Mouse (Mus musculus): Measurements from ENCODE around the gene Stum. TPM values are rescaled to one million over a fixed set of nuclear protein-coding genes. Genes with fewer than 3 reads are reported as not detected.
A peak's percentile ranks its signal among the peaks of the same experiment; 100 is the strongest.

Stum gene
- total and polyA plus RNA-seq, 3 experiments: 0.42 to 0.61 (median 0.51) TPM

- H3K4me1 ChIP-seq (ENCODE audit: control insufficient read depth in 1 of 2, insufficient read depth in 2 of 2): peaks cover 52 to 96% of the 10 kb centered on the region in 2 experiments
- no peaks in the 10 kb centered on the region for H3K27me3 ChIP-seq (replicated peaks)
- no peaks in the 10 kb centered on the region for H3K79me2 ChIP-seq (replicated peaks; ENCODE audit: control insufficient read depth, extremely low read depth, insufficient read depth, poor library complexity, severe bottlenecking)
- TF ChIP-seq MXI1 (IDR thresholded peaks at IDR 0.05; ENCODE audit: low read depth, low read length) (no peak), RCOR1 (conservative IDR thresholded peaks at IDR 0.05; ENCODE audit: low read depth, low read length) (no peak), IRF4 (IDR thresholded peaks at IDR 0.05; ENCODE audit: low read depth, low read length) (no peak), KAT2A (IDR thresholded peaks at IDR 0.05; ENCODE audit: insufficient replicate concordance, low read length) (no peak), ELF1 (IDR thresholded peaks at IDR 0.05; ENCODE audit: low read depth, low read length) (no peak), PAX5 (IDR thresholded peaks at IDR 0.05; ENCODE audit: low read length) (no peak), HCFC1 (IDR thresholded peaks at IDR 0.05; ENCODE audit: low read depth, low read length) (no peak), MAX (IDR thresholded peaks at IDR 0.05; ENCODE audit: low read length) (0 out of 2 replicates have a peak, but pooled peaks have one; percentile 6), MEF2A (IDR thresholded peaks at IDR 0.05; ENCODE audit: borderline replicate concordance, low read depth, low read length) (no peak), POLR2A (IDR thresholded peaks at IDR 0.05; ENCODE audit: low read depth, low read length) (0 out of 2 replicates have a peak, but pooled peaks have one; percentile 28), USF1 (IDR thresholded peaks at IDR 0.05; ENCODE audit: low read depth, low read length) (peak; percentile 45), JUN (IDR thresholded peaks at IDR 0.05; ENCODE audit: insufficient read depth, low read depth, low read length) (no peak), NELFE (IDR thresholded peaks at IDR 0.05; ENCODE audit: low read depth, low read length) (no peak), POLR2AphosphoS2 (IDR thresholded peaks at IDR 0.05; ENCODE audit: low read depth, low read length) (no peak), TCF12 (IDR thresholded peaks at IDR 0.05; ENCODE audit: low read depth, low read length) (peak; percentile 66; the same call in 1 of the 2 replicates), USF2 (conservative IDR thresholded peaks at IDR 0.05; ENCODE audit: low read depth, low read length) (no peak), SIN3A (IDR thresholded peaks at IDR 0.05; ENCODE audit: low read length) (no peak), MYC (IDR thresholded peaks at IDR 0.05; ENCODE audit: low read depth, low read length) (no peak; the same call in 1 of the 2 replicates), UBTF (IDR thresholded peaks at IDR 0.05; ENCODE audit: low read depth, low read length) (no peak), E2F4 (IDR thresholded peaks at IDR 0.05; ENCODE audit: insufficient replicate concordance, low read depth, low read length) (no peak), RAD21 (IDR thresholded peaks at IDR 0.05; ENCODE audit: low read depth, low read length) (no peak), MAZ (IDR thresholded peaks at IDR 0.05; ENCODE audit: low read depth, low read length) (0 out of 2 replicates have a peak, but pooled peaks have one; percentile 30), ETS1 (conservative IDR thresholded peaks at IDR 0.05; ENCODE audit: low read depth, low read length) (peak; percentile 66), JUND (conservative IDR thresholded peaks at IDR 0.05; ENCODE audit: low read depth, low read length) (no peak), SMC3 (IDR thresholded peaks at IDR 0.05; ENCODE audit: low read depth, low read length) (no peak), GABPA (IDR thresholded peaks at IDR 0.05; ENCODE audit: insufficient replicate concordance, low read depth, low read length) (no peak), CTCF (conservative IDR thresholded peaks at IDR 0.05 in 1 of 2, IDR thresholded peaks at IDR 0.05 in 1 of 2; ENCODE audit: low read depth in 2 of 2, low read length in 2 of 2) (no peak), CHD2 (IDR thresholded peaks at IDR 0.05; ENCODE audit: low read length) (peak; percentile 36; the same call in 1 of the 2 replicates), MAFK (IDR thresholded peaks at IDR 0.05; ENCODE audit: insufficient replicate concordance, low read length) (no peak), NRF1 (IDR thresholded peaks at IDR 0.05; ENCODE audit: low read depth, low read length) (no peak), CHD1 (IDR thresholded peaks at IDR 0.05; ENCODE audit: low read depth, low read length) (no peak), ZKSCAN1 (IDR thresholded peaks at IDR 0.05; ENCODE audit: borderline replicate concordance, low read depth, low read length) (no peak), BHLHE40 (IDR thresholded peaks at IDR 0.05; ENCODE audit: low read depth, low read length) (peak; percentile 81), ZNF384 (IDR thresholded peaks at IDR 0.05; ENCODE audit: low read depth, low read length) (no peak), ZC3H11A (IDR thresholded peaks at IDR 0.05; ENCODE audit: low read depth, low read length) (no peak), ZMIZ1 (IDR thresholded peaks at IDR 0.05; ENCODE audit: low read depth, low read length) (0 out of 2 replicates have a peak, but pooled peaks have one; percentile 0), EP300 (IDR thresholded peaks at IDR 0.05; ENCODE audit: low read length) (no peak), TBP (conservative IDR thresholded peaks at IDR 0.05; ENCODE audit: low read depth, low read length) (no peak)
- H3K9ac ChIP-seq (ENCODE audit: insufficient read depth, low read depth): peak overlapping the region; percentile 15; the same call in 1 of the 2 replicates
- peak overlapping the region; percentile 8 for H3K4me2 ChIP-seq (ENCODE audit: insufficient read depth, low read depth, poor library complexity, severe bottlenecking)
- peak; percentile 76 for DNase-seq (ENCODE audit: extremely low read depth)
- peaks cover 28 to 52% of the 10 kb centered on the region in 2 experiments for H3K36me3 ChIP-seq (replicated peaks in 1 of 2; ENCODE audit: control insufficient read depth in 1 of 2, insufficient read depth in 1 of 2, low read length in 1 of 2)
- H3K27ac ChIP-seq (ENCODE audit: insufficient read depth, low read depth): peak overlapping the region; percentile 90
- no peaks in the 10 kb centered on the region for H3K9me3 ChIP-seq (replicated peaks; ENCODE audit: low read length)
- H3K4me3 ChIP-seq (replicated peaks in 1 of 3; ENCODE audit: low read depth in 2 of 3, low read length in 2 of 3, poor library complexity in 1 of 3): no peak overlapping the region
- dilution Hi-C loops (cut with MboI; ENCODE audit: extremely low pct_ligation_motif_present, extremely low pct_unique_long_range_greater_than_20kb, low sequenced_read_pairs) (no loop called here), in situ Hi-C loops (cut with MboI; ENCODE audit: low pct_ligation_motif_present, low pct_unique_long_range_greater_than_20kb, low sequenced_read_pairs) (loop anchor here (25.0 kb wide), 1 partner anchor 561 kb away; no protein-coding TSS in a partner anchor)
Measured at GRCm38 (mm10) chr1:180423008-180423639, 60.2 kb downstream of the Stum start.

Data from CH12.LX (cell line).